Mouse (Mus musculus) heart, adult 8-10 months (tissue): ENCODE results near the gene Mfsd4b2. TPM values are rescaled to one million over a fixed set of nuclear protein-coding genes. Genes with fewer than 3 reads are reported as not detected.
"Not testable (repeated sequence)": the region's sequence is repeated elsewhere in the genome, so short reads cannot be mapped to it uniquely, and the experiment has no call there.

Source experiments
- DNase-seq: peaks from one replicate; pipeline ENCODE4 v3.0.0; 2022; ENCODE audit warnings: low spot score
- total RNA-seq, 4 experiments: library from RNA; stranded (reverse); gene quantifications; 2 replicates each; pipeline ENCODE4 v1.2.4; 2022

Gene Mfsd4b2
- under 1 TPM in 2 of 4 experiments, not detected in 2; 0.16 to 0.20 TPM for total RNA-seq

DNA sequence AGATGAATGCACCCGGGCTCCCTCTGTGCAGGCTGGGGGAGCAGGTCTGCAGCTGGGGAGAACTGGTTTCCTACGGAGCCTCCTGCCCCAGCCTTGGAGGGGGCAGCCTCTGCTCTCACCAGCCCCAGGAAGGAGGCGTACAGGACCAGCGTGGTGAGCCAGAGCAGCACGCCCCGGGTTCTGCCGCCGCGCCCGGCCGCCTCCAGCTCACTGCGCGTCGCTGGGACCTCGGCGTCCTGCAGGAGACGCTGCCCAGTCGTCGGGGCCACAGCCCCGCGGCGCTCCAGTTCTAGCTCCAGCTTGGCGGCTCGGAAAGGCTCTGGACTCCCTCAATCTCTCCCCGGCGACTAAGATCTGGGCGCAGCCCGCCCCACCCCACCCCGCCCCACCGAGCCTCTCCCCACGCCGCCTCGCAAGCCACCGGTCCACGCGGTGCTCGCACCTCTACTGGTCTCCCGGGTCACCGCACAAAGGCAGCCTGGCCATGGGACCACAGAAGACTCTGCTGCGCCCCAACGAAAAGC lies at the start of gene Mfsd4b2:
TSS of gene Mfsd4b2 (minus strand) at position 308 of the 524 bp plus-strand sequence.
- no peak for DNase-seq

DNA sequence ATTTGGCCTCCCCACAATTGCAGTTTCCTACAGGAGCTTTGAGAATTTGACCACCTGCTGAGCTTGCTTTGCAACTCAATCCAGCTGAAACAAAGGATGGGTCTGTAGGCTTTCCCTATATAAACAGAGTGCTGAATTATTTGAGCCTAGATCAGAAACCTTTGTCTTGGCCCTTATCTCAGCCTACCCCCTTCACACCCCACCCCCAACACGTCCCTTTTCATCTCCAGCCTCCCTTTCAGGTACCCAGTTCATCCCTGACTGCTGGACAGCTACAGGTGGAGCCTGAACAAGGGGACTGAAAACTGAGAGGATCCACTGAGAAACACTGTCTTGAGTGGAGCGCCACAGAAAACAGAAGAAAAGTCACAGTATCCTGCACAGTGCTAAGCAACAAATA lies 49.0 kb upstream of the Mfsd4b2 start:
- DNase-seq, result no peak

DNA sequence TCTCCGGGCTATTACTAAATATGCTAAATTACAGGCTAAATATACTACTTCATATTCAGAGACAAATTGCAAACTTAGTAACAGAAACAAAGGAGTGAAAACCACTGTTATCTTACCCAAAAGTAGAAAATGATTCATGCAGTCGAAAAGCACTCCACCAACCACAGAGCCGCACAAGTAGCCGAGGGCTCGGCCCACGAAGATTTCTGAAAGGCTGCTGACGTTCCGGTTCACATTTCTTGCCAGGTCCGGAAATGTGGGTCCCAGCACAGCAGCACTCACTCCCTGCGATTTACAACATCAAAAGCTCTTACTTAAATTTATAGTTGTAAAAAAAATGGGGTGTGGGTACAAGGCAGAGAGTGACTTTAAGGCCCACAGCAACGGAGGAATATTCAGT lies 48.3 kb upstream of the Mfsd4b2 start:
- no peak for DNase-seq

DNA sequence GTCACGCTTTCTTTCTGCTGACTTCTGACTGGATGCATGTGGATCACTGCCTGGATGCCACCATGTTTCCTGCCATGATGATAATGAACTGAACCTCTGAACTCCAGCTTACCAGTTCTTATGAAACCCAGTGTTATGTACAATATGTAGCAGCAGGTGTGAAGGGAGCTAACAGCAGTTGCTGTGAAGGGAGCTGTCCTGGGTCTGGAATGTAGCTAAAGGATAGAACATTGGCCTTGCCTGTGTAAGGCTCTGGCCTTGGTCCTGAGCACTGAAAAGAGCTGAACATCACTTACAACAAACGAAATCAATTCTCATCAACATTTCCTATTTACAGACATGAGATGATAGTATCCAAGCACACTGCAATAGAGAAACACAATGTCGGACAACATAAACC lies 40.8 kb upstream of the Mfsd4b2 start:
- DNase-seq, result no peak

DNA sequence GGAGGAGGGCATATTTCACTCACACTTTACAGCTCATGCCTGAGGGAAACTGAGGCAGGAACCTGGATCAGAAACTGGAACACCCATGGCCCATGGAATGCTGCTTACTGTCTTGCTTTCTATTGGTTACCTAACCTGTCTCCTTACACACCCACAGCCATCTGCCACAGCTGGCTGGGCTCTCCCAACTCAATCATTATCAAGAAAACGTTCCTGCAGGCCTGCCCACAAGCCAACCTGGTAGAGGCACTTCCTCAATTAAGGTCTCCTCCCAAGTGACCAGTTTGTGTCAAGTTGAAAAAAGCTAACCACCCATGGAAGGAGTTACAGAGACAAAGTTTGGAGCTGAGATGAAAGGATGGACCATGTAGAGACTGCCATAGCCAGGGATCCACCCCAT lies 35.2 kb upstream of the Mfsd4b2 start:
- no peak for DNase-seq

DNA sequence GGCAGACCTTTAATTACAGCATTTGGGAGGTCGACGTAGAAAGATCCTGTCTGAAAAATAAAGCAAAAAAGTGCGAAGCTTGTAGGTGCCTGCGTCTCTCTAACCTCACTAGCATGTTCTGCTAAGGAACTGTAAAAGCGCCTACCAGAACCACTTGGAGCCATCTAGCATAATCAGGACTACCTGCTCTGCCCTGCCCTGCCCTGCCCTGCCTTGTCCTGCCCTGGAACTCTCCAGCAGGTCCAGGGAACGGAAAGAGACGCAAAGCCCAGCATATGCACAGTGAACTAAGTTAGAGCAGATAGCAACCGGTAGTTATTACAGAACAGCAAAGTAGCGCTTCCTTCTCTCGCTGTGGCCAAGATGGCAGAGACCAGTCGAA lies 33.7 kb upstream of the Mfsd4b2 start:
- no peak for DNase-seq

DNA sequence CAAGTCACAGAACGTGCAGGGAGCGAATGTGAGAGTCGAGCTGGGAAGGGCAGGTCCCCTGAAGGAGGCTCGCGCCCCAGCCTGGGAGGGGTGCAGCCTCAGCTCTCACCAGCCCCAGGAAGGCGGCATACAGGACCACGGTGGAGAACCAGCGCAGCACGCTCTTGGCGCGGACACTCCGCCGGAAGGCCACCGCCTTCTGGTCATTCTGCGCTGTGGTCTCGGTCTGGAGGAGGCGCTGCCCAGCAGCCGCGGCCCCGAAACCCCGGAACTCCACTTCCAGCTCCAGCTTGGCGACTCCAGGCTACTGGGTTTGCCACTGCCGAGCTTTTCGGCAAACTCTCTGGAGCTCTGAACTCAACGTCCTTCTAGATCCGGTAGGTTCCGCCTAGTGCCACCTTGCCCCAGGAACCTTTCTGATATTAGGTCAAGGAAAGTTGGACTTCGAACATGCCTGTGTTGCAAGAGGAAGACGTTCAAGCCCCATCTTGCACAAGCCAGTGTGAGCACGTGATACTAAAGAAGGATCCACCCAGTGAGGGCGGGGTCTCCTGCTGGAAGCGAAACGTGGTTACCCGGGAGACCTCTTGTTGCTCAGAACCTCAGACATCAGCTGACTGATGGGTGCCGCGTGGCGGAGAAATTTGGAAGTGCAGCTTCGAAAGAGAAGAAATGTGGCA lies 33.2 kb upstream of the Mfsd4b2 start, which contains the start of gene Mfsd4b3:
TSS of gene Mfsd4b3 (minus strand) at position 393 of the 680 bp plus-strand sequence.
- DNase-seq, result peak; percentile 97

DNA sequence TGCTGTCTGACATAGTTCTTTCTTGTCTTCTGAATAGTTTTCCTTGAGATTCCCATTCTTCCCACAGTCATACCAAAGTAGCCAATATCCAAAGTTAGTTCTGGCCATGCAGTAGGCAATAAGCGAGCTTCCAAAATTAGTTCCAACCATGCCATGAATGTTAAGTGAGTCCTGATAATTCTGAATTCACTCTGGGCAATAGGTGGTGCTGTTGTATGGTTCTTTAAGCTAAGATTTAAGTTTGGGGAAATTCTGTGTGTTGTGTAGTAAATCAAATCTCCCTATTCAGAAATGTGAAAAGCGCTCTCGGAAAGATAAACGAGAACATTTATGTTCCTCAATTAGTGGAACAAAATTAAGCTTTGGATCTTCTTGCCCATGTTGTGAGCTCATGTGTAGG lies 31.5 kb upstream of the Mfsd4b2 start:
- DNase-seq, result peak; percentile 17

DNA sequence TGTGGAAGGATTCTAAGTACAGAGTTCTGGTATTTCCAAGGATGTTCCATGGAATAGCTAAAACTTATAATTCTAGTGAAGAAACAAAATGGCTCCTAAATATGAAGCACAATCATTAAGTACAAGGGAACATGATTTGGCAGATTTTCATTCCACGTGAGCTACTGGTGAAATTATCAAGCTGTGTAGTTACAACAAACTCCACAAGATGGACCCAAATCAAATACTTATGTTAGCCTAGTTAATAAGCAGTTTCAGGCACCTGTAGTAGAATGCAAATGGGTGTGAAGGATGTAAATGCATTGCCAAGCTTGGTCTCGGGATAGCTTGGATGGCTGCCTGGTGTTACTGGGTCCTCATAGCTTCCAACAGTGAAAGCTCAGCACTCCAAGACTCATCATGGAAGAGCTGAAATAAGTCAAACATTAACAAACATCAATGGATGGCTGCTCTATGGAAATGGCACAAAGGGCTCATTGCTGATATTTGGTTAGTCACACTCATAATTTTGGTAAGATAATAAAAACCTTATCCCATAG lies 29.7 kb upstream of the Mfsd4b2 start:
- DNase-seq, result no peak

DNA sequence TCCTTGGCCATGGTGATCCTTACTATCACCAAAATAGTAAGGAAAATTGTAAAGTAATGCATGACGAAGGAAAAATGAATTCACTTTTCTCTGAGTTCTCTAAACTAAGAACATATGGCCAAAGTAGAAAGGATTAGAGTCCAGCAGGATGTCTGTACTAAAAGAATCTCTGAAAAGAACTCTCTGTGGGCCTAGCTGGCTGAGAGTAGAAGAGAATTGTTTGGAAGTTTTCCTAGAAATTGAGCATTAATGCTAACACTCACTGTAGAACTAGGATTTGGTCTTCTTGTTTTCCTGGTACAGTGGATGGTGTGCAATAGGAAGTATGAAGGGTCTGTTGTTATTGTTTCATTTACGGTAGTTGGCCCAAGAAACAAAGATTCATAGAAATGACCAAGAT lies 28.4 kb upstream of the Mfsd4b2 start:
- no peak for DNase-seq

DNA sequence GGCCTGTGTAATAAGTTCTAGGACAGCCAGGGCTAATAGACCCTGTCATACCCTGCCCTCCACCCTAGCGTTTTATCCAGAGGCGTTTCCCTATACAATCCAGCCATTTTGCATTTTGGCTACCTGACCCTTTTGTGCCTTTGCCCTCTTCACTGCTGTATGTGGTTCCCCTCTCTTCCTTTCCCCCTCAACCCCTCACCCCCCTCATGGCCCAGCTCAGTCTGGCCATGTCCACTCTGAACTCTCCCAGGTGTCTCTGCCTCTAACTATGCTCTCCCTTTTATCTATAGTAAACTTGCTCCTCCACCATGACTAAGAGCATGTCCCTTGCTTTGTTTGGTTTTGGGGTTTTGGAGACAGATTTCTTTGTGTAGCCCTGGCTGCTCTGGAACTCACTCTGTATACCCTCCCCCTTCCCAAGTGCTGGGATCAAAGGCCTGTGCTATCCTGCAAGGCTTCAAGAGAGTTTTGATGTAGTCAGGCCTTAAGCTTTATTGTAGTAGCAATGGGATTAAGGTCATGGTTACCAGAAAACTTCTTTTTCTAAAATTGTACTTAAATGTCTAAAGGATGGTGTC lies 22.7 kb upstream of the Mfsd4b2 start:
- no peak for DNase-seq

DNA sequence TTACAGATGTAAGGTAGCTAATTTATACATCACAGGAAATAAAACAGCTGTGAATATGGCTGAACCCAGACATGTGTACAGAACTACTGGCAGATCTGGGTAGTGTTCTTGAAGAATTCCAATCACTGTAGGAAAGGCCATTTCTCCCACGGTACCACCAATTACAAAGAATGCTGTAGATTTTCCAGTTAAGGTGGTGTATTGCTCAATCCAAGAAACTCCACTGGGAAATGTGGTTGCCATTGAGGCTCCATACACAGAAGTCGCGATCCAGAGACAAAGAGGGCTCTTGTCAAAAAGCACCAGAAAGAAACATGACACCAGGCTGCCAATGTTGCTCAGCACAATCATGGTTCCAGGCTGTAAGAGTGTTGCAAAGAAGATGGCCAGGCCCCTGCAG lies 20.5 kb upstream of the Mfsd4b2 start:
- DNase-seq, result not testable (repeated sequence)

DNA sequence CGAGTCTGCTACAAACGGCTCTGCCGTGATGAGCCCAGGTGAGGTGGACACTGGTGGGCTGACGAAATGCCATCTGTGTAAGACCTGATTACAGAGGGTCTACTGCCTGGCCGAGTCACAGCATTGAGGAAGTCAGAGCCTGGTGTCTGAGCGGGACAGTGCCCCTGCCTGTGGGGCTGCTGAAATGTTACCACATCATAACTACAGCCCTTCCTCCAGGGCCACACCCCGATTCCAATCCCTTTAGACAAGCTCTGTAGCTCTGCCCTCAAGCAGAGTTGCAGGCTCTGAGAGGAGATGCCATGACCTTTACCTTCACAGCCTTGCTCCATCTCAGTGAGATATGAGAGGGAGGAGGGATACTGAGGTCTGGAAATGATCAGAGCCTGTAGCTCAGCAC lies 9.8 kb upstream of the Mfsd4b2 start:
- no peak for DNase-seq

DNA sequence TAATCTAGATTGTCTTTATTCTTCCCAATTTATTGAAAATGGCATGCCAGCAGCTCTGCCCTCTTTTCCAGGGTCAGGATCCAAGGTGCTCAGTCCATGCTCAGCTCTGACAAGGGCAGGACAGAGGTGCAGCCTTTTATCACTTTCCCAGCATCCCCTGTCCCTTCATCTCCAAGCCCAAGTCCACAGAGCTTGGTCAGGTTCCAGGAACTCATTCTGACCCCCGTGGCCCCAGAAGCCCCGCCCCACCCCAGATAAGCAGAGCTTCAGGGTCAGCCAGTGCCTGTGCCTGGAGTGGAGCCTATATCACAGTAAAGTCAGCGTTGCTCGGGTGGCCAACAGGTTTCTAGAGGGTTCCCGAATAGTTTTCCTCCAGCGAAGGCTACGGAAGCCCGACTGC lies 2.2 kb downstream of the Mfsd4b2 start:
- DNase-seq, result not testable (repeated sequence)

DNA sequence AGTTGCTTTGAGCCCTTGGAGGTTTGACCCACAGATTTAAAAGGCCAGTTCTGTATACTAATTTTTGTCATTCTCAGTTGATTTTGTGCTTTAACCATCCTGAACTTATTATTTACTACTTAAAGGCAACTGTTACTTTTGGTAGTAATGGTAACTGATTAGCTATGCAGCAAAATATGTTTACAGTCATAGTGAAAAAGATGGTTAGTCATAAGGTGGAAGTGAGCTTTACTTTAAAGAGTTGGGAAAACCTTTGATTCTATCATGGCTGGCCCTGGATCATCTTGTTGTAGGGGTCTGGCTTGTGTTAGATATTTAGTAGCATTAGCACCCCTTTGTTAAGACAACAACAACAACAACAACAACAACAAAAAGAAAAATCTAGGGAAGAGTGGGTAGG lies 14.1 kb downstream of the Mfsd4b2 start:
- DNase-seq, result no peak

DNA sequence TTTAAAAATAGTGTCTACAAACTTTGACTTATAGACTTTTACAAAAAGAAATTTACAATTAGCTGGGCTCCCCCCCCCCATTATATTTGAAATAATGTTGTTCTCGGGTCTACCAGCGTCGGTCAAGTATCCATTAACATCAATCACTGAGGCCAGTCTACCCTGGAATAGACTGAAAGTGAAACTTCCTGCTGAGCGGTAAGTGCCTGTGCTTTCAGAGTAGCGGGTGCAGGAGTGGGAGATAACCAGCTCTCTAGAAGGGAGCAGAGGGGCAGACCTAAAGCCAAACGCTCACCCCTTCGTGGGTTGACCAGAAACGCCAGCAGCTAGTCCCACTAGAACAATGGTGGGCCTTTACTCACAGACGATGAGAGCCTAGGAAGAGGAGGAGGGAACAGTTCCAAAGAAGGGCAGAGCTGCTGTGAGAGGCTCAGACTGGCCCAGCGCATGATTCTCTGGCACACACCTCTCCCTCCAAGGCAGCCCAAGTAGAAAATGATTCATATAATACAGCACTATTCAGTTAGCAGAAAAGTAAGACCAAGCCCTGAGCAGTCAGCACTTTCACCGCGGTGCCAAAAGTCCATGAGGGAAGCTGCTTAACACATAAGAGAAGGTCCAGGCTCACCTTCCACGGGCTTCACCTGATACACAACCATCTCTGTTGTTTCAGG lies 17.8 kb downstream of the Mfsd4b2 start:
- DNase-seq, result no peak

DNA sequence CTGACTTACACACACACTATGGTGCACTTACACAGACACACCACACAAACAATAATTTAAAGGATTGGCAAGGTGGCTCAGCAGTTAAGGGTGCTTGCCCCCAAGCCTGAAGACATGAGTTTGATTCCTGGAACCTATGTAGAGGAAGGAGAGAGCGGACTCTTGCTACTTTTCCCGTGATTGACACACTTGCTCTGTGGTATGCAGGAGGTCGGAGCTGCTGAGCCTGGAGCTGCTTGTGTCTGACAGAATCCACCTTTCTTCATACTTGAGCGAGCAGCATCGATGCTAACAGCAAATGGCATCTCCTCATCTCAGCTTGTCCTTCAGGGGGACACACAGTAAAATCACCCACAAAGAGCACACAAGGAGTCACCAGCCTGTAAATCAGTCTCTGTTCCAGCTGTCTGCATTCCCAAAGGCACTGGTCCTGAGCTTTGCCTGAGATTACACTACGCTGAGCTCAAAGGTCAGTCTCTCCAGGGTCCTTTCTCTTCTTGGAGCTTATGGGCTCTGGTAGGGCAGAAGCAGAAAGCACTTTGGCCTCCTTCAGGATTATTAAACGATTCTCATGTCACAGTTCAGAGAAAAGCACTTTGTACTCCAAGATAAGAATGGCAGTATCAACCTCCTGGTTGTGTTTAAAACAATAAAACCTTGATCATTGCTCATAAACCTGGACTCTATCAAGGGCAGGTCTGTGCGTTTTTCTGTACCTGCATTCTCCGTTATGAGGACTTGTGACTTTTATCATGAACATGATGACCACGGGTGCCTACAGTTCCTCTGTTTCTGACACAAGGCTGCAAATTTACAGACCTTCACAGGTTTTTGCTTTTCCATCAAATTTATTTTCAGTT lies 19.7 kb downstream of the Mfsd4b2 start:
- DNase-seq, result no peak

DNA sequence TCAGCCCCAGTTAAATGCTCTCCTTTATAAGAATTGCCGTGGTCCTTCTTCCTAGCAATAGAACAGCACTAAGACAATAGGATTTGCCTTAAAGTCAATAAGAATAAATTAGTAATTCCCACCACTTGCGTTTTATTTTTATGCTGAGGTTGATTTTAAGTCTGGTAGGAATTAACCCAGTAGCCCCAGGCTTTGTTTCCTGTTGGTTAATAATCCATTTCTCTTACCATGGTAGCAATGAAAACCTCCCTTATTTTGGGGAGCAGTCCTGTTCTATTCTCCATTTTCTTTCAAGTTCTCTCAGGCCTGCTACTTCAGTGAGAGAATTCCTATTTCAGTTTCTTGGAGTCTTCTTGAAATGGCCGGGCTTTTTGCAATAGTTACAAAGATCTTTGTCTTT lies 22.5 kb downstream of the Mfsd4b2 start:
- DNase-seq, result no peak

DNA sequence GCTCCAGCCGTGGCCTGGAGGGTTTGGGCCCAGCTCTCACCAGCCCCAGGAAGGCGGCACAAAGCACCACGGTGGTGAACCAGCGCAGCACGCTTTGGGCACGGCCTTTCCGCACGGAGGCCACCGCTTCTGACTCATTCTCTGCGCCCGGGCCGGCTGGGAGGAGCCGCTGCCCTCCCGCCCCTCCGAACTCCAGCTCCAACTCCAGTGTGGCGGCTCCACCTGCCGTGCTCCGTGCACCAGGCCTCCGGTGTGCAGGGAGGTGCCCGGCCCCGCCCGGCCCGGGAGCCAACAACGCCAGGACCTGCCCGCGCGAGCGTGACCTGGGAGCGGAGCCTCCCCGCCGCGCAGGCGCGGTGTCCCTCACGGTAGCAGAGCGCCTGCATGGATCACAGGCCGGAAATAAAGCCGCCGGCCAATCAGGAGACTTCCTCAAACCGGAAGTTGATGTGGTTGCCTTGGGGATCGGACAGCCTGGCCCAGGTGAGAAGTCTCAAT lies 27.8 kb downstream of the Mfsd4b2 start, which contains the start of gene Mfsd4b4:
TSS of gene Mfsd4b4 (minus strand) at position 365 of the 498 bp plus-strand sequence.
- peak; percentile 85 for DNase-seq

DNA sequence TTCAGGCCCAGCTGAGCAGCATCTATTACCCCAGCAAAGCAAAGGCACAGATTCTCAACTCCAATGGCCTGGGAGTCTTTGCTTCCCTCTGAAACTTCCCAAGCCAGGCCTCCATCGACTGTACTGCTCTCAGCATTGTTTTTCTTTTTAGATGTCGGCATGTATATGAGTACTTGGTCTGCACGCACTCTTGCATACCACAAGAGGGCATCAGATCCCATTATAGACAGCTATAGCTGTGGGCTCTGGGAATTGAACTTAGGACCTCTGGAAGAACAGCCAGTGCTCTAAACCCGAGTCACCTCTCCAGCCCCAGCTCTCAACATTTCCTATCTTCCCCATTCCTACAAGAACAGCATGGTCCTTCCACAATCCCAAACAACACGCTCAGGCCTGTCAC lies 30.2 kb downstream of the Mfsd4b2 start:
- DNase-seq, result no peak
